Mouse (Mus musculus): ENCODE measurements at regions not wholly inside any gene's neighbourhood (a gene's known extent, or its start where the extent isn't known, plus 50 kb on each side); places are given as distances from the start of the nearest gene placed in this dataset.

- Histone ChIP-seq H3K4me3 (ENCODE audit: low read depth, low read length) (no peak overlapping the region), H3K4me2 (ENCODE audit: low read depth) (no peak overlapping the region), H3K9me3 (ENCODE audit: control insufficient read depth, low read length) (no peaks in the 10 kb centered on the region), H3K27me3 (ENCODE audit: control insufficient read depth, insufficient read depth, low read length) (no peaks in the 10 kb centered on the region), H3K27ac (ENCODE audit: low read depth, low read length) (no peak overlapping the region), H3K4me1 (ENCODE audit: control insufficient read depth, insufficient read depth, low read length) (no peaks in the 10 kb centered on the region), H3K9ac (ENCODE audit: low read length) (no peak overlapping the region), H3K36me3 (ENCODE audit: control insufficient read depth, insufficient read depth, low read length) (no peaks in the 10 kb centered on the region)
- no peak for DNase-seq (ENCODE audit: low spot score)
- ATAC-seq (ENCODE audit: insufficient read depth, low FRiP score, low TSS enrichment): no peak
- WGBS: 88% methylated on average over 5 of the region's 5 CpGs
Measured at GRCm38 (mm10) chr15:41379637-41380036, 1245.5 kb downstream of the 9330182O14Rik start.

GRCm38 (mm10) chr15:41380429-41380828 lies 1246.3 kb downstream of the 9330182O14Rik start:
- Histone ChIP-seq H3K9ac (ENCODE audit: low read length) (no peak overlapping the region), H3K36me3 (ENCODE audit: control insufficient read depth, insufficient read depth, low read length) (no peaks in the 10 kb centered on the region), H3K27me3 (ENCODE audit: control insufficient read depth, insufficient read depth, low read length) (no peaks in the 10 kb centered on the region), H3K4me2 (ENCODE audit: low read depth) (no peak overlapping the region), H3K4me1 (ENCODE audit: control insufficient read depth, insufficient read depth, low read length) (no peaks in the 10 kb centered on the region), H3K27ac (ENCODE audit: low read depth, low read length) (no peak overlapping the region), H3K9me3 (ENCODE audit: control insufficient read depth, low read length) (no peaks in the 10 kb centered on the region), H3K4me3 (ENCODE audit: low read depth, low read length) (no peak overlapping the region)
- ATAC-seq (ENCODE audit: insufficient read depth, low FRiP score, low TSS enrichment) (no peak), DNase-seq (ENCODE audit: low spot score) (no peak)
- 92% methylated on average over 7 of the region's 7 CpGs for WGBS

GRCm38 (mm10) chr15:41390699-41391098 lies 1256.5 kb downstream of the 9330182O14Rik start:
- Histone ChIP-seq H3K27ac (ENCODE audit: low read depth, low read length) (no peak overlapping the region), H3K4me3 (ENCODE audit: low read depth, low read length) (no peak overlapping the region), H3K9ac (ENCODE audit: low read length) (no peak overlapping the region), H3K36me3 (ENCODE audit: control insufficient read depth, insufficient read depth, low read length) (no peaks in the 10 kb centered on the region), H3K9me3 (ENCODE audit: control insufficient read depth, low read length) (no peaks in the 10 kb centered on the region), H3K4me1 (ENCODE audit: control insufficient read depth, insufficient read depth, low read length) (no peaks in the 10 kb centered on the region), H3K27me3 (ENCODE audit: control insufficient read depth, insufficient read depth, low read length) (no peaks in the 10 kb centered on the region), H3K4me2 (ENCODE audit: low read depth) (no peak overlapping the region)
- ATAC-seq (ENCODE audit: insufficient read depth, low FRiP score, low TSS enrichment) (no peak), DNase-seq (ENCODE audit: low spot score) (no peak)
- 27% methylated on average over 2 of the region's 2 CpGs for WGBS

Data from neural tube, embryonic 11.5 days (tissue).